Mouse (Mus musculus): Measurements from ENCODE around the gene Rapgef1. TPM values are rescaled to one million over a fixed set of nuclear protein-coding genes. Genes with fewer than 3 reads are reported as not detected.

The Rapgef1 gene
- polyA plus RNA-seq, 1 experiment from 2014 or later = 15.5 TPM

DNA sequence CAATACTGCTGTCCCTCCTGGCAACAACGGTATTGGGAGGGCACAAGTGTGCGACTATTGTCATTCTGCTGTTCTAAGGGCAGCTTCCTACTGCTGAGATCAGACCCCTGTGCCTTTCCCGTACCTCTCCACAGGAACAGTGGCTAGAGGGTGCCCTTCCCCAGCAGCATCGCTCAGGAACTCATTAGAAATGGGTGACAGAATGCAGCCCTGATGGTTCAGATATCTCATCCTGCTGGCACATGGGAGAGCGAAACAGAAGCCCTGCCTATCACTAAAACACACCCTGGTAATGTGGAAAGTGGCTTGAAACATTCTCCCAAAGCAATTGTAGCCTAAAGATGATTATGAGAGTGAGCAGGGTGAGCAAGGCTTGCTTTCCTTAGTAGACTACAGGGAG is 15.0 kb downstream of the Rapgef1 start:
- H3K27ac ChIP-seq (replicated peaks) = no peak overlapping the region; the same call in 1 of the 2 replicates
- no peaks in the 10 kb centered on the region for H3K27me3 ChIP-seq
- no peaks in the 10 kb centered on the region for H3K36me3 ChIP-seq
- peaks cover 55% of the 10 kb centered on the region for H3K4me1 ChIP-seq (replicated peaks)
- no peaks in the 10 kb centered on the region for H3K9me3 ChIP-seq
- ATAC-seq (ENCODE audit: low read depth) = no peak
- H3K4me2 ChIP-seq = no peak overlapping the region
- no peak overlapping the region for H3K9ac ChIP-seq
- WGBS = 74% methylated on average over 5 of the region's 5 CpGs
- H3K4me3 ChIP-seq = no peak overlapping the region

DNA sequence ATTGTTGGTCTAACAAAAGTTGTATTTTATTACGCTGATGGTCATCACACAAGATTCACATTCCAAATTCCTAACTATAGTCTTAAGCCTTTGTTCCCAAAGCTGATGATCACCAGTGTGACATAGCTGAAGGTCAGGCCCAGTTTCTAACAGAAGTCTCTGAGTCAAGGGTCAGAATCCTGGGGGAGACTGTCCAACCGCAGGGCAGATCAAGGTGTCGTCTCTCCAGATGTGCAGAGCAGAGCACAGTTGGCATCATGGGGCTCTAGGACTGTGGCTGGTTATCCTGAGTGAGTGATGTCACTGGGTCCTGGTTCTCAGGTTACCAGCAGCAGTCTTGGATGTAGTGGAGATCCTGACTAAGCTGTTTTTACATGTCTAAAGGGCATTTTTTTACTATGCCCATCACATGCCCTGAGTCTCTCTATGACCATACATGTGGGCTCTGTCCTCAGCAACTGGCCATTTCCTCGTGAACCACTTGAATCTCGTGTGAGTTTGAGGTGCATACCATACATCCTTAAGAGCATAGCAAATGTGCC is 16.5 kb downstream of the Rapgef1 start:
- 90% methylated on average over 5 of the region's 5 CpGs for WGBS
- Histone ChIP-seq H3K4me2 (no peak overlapping the region), H3K27ac (replicated peaks) (no peak overlapping the region), H3K4me3 (no peak overlapping the region), H3K9me3 (no peaks in the 10 kb centered on the region), H3K9ac (no peak overlapping the region), H3K4me1 (replicated peaks) (peaks cover 49% of the 10 kb centered on the region), H3K27me3 (no peaks in the 10 kb centered on the region), H3K36me3 (no peaks in the 10 kb centered on the region)
- ATAC-seq (ENCODE audit: low read depth) = no peak

GRCm38 (mm10) chr2:29637528-29637927 is 18.0 kb downstream of the Rapgef1 start:
- no peak overlapping the region for H3K9ac ChIP-seq
- no peak overlapping the region for H3K4me3 ChIP-seq
- H3K27ac ChIP-seq (replicated peaks) = no peak overlapping the region
- H3K36me3 ChIP-seq = no peaks in the 10 kb centered on the region
- no peak overlapping the region for H3K4me2 ChIP-seq
- no peak for ATAC-seq (ENCODE audit: low read depth)
- no peaks in the 10 kb centered on the region for H3K9me3 ChIP-seq
- H3K27me3 ChIP-seq = no peaks in the 10 kb centered on the region
- peaks cover 45% of the 10 kb centered on the region for H3K4me1 ChIP-seq (replicated peaks)

DNA sequence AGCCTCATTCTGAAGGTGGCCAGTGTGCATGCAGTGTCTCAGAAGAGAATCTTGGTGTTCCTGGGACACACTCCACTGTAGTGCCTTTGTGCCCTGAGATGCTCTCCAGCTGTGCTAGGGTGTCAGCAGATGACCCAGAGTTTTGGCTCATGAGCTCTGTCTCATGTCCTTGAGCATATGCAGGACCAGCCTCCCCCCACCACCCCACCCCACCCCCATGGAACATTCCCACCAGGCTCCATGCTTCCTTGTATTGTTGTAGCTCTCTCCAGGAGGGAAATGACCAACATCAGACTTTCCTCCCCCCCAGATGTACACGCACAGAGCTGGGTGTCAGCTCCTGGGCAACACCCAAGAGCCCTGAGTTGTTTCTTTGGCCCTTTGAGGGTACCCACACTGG is 19.9 kb downstream of the Rapgef1 start:
- Histone ChIP-seq H3K27me3 (no peaks in the 10 kb centered on the region), H3K4me2 (no peak overlapping the region), H3K4me1 (replicated peaks) (peaks cover 38% of the 10 kb centered on the region), H3K4me3 (no peak overlapping the region), H3K9ac (no peak overlapping the region), H3K9me3 (no peaks in the 10 kb centered on the region), H3K36me3 (no peaks in the 10 kb centered on the region), H3K27ac (replicated peaks) (no peak overlapping the region)
- no peak for ATAC-seq (ENCODE audit: low read depth)
- WGBS = 85% methylated on average over 1 of the region's 1 CpGs

- Histone ChIP-seq H3K27me3 (no peaks in the 10 kb centered on the region), H3K9me3 (no peaks in the 10 kb centered on the region), H3K27ac (replicated peaks) (no peak overlapping the region), H3K4me1 (replicated peaks) (peaks cover 30% of the 10 kb centered on the region), H3K36me3 (no peaks in the 10 kb centered on the region), H3K4me2 (no peak overlapping the region), H3K4me3 (no peak overlapping the region), H3K9ac (no peak overlapping the region)
- ATAC-seq (ENCODE audit: low read depth) = no peak
- WGBS = 75% methylated on average over 5 of the region's 5 CpGs
Measured at GRCm38 (mm10) chr2:29639953-29640743, 20.6 kb downstream of the Rapgef1 start.

DNA sequence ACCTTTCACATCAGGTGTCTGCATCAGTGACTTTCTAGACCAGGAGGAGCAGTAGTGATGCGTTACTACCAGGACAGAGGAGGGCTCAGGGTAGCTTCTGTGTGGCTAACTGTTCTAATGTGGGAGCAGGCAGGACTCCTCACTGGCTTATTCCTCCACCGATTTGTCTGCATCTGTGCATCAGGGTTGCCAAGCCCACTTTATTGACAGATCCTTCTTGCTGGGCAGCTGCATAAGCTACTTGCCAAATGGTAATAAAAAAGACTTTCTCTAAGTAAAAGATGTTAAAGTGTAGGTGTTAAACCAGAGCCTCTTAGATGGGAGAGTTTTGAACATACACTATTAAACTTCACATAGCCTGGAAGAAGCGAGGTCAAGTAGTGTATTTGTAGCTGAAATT is 22.2 kb downstream of the Rapgef1 start:
- 91% methylated on average over 3 of the region's 3 CpGs for WGBS
- H3K27me3 ChIP-seq = no peaks in the 10 kb centered on the region
- no peak for ATAC-seq (ENCODE audit: low read depth)
- no peak overlapping the region for H3K4me3 ChIP-seq
- peaks cover 40% of the 10 kb centered on the region for H3K4me1 ChIP-seq (replicated peaks)
- no peak overlapping the region for H3K27ac ChIP-seq (replicated peaks)
- H3K9ac ChIP-seq = no peak overlapping the region
- no peak overlapping the region for H3K4me2 ChIP-seq
- H3K9me3 ChIP-seq = no peaks in the 10 kb centered on the region
- H3K36me3 ChIP-seq = no peaks in the 10 kb centered on the region

- 0 out of 2 replicates have a peak overlapping the region, but pooled peaks have one; percentile 9 for H3K27ac ChIP-seq (replicated peaks)
- no peaks in the 10 kb centered on the region for H3K36me3 ChIP-seq
- H3K27me3 ChIP-seq = no peaks in the 10 kb centered on the region
- ATAC-seq (ENCODE audit: low read depth) = no peak
- WGBS = 68% methylated on average over 4 of the region's 4 CpGs
- no peak overlapping the region for H3K4me3 ChIP-seq
- H3K9ac ChIP-seq = no peak overlapping the region
- H3K4me1 ChIP-seq (replicated peaks) = peaks cover 47% of the 10 kb centered on the region
- H3K4me2 ChIP-seq = no peak overlapping the region
- H3K9me3 ChIP-seq = no peaks in the 10 kb centered on the region
Measured at GRCm38 (mm10) chr2:29643418-29643817, 23.9 kb downstream of the Rapgef1 start.

- H3K36me3 ChIP-seq = no peaks in the 10 kb centered on the region
- ATAC-seq (ENCODE audit: low read depth) = no peak
- peaks cover 54% of the 10 kb centered on the region for H3K4me1 ChIP-seq (replicated peaks)
- no peaks in the 10 kb centered on the region for H3K9me3 ChIP-seq
- H3K4me3 ChIP-seq = no peak overlapping the region
- H3K27ac ChIP-seq (replicated peaks) = no peak overlapping the region
- 82% methylated on average over 4 of the region's 4 CpGs for WGBS
- no peak overlapping the region for H3K9ac ChIP-seq
- no peaks in the 10 kb centered on the region for H3K27me3 ChIP-seq
- no peak overlapping the region for H3K4me2 ChIP-seq
Measured at GRCm38 (mm10) chr2:29645071-29645628, 25.6 kb downstream of the Rapgef1 start.

GRCm38 (mm10) chr2:29646613-29647012 is 27.1 kb downstream of the Rapgef1 start:
- Histone ChIP-seq H3K4me3 (no peak overlapping the region), H3K4me2 (no peak overlapping the region), H3K27me3 (no peaks in the 10 kb centered on the region), H3K9me3 (no peaks in the 10 kb centered on the region), H3K36me3 (no peaks in the 10 kb centered on the region), H3K27ac (replicated peaks) (no peak overlapping the region), H3K4me1 (replicated peaks) (peaks cover 52% of the 10 kb centered on the region), H3K9ac (no peak overlapping the region)
- no peak; the same call in 1 of the 2 replicates for ATAC-seq (ENCODE audit: low read depth)
- 77% methylated on average over 3 of the region's 3 CpGs for WGBS

- Histone ChIP-seq H3K27ac (replicated peaks) (no peak overlapping the region), H3K9me3 (no peaks in the 10 kb centered on the region), H3K36me3 (no peaks in the 10 kb centered on the region), H3K4me1 (replicated peaks) (peaks cover 57% of the 10 kb centered on the region), H3K4me3 (no peak overlapping the region), H3K4me2 (no peak overlapping the region), H3K27me3 (no peaks in the 10 kb centered on the region), H3K9ac (no peak overlapping the region)
- 88% methylated on average over 4 of the region's 4 CpGs for WGBS
- ATAC-seq (ENCODE audit: low read depth) = no peak
Measured at GRCm38 (mm10) chr2:29647162-29647561, 27.6 kb downstream of the Rapgef1 start.

DNA sequence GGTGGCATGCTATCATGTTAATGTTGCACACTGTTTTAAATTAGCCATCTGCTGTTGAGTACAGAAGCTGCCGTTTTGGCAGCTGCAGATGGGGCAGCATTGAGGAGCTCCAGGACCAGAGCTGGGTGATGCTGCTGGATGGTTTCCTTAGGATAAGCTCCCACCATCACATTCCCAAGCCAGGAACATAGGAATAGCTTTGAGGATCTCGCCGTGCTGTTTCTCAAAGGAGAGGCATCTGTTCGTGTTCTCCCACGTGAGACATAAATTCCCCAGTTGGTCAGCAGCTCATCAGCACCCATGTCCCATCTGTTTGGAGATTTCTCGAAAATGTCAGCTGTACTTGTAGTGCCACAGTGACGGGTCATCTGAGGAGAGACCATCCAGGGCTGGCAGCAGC is 28.3 kb downstream of the Rapgef1 start:
- Histone ChIP-seq H3K9me3 (no peaks in the 10 kb centered on the region), H3K4me3 (no peak overlapping the region), H3K4me2 (no peak overlapping the region), H3K4me1 (replicated peaks) (peaks cover 57% of the 10 kb centered on the region), H3K36me3 (no peaks in the 10 kb centered on the region), H3K9ac (no peak overlapping the region), H3K27me3 (no peaks in the 10 kb centered on the region), H3K27ac (replicated peaks) (no peak overlapping the region)
- WGBS = 58% methylated on average over 7 of the region's 7 CpGs
- ATAC-seq (ENCODE audit: low read depth) = no peak

- Histone ChIP-seq H3K36me3 (no peaks in the 10 kb centered on the region), H3K27ac (replicated peaks) (no peak overlapping the region; the same call in 1 of the 2 replicates), H3K9ac (no peak overlapping the region), H3K4me1 (replicated peaks) (peaks cover 49% of the 10 kb centered on the region), H3K4me2 (no peak overlapping the region), H3K9me3 (no peaks in the 10 kb centered on the region), H3K27me3 (no peaks in the 10 kb centered on the region), H3K4me3 (no peak overlapping the region)
- 81% methylated on average over 6 of the region's 6 CpGs for WGBS
- no peak for ATAC-seq (ENCODE audit: low read depth)
Measured at GRCm38 (mm10) chr2:29648956-29649794, 29.7 kb downstream of the Rapgef1 start.

Data from neural tube, embryonic 13.5 days (tissue).